Mouse (Mus musculus): Measurements from ENCODE around the gene Ccdc146. TPM values are rescaled to one million over a fixed set of nuclear protein-coding genes. Genes with fewer than 3 reads are reported as not detected.

Ccdc146 gene
- polyA plus RNA-seq, 1 experiment from 2014 or later, result 0.23 TPM

- Histone ChIP-seq H3K27ac (ENCODE audit: low read length) (no peak overlapping the region), H3K9ac (replicated peaks; ENCODE audit: low read depth, low read length) (no peak overlapping the region), H3K9me3 (ENCODE audit: control insufficient read depth, low read length) (no peaks in the 10 kb centered on the region), H3K36me3 (ENCODE audit: control insufficient read depth, insufficient read depth) (no peaks in the 10 kb centered on the region), H3K27me3 (replicated peaks; ENCODE audit: control insufficient read depth, insufficient read depth, low read length) (no peaks in the 10 kb centered on the region), H3K4me1 (replicated peaks; ENCODE audit: control insufficient read depth, insufficient read depth, low read length) (peaks cover 15% of the 10 kb centered on the region), H3K4me3 (replicated peaks; ENCODE audit: low read length) (no peak overlapping the region), H3K4me2 (ENCODE audit: low read length) (no peak overlapping the region)
- 93% methylated on average over 6 of the region's 6 CpGs for WGBS
- ATAC-seq, result no peak
These were observed 2.2 kb upstream of the Ccdc146 start for GRCm38 (mm10) chr5:21426666-21427065.

GRCm38 (mm10) chr5:21420609-21421008 lies 3.9 kb downstream of the Ccdc146 start:
- WGBS, result 31% methylated on average over 1 of the region's 1 CpGs
- H3K9me3 ChIP-seq (ENCODE audit: control insufficient read depth, low read length), result no peaks in the 10 kb centered on the region
- no peak for ATAC-seq
- no peaks in the 10 kb centered on the region for H3K36me3 ChIP-seq (ENCODE audit: control insufficient read depth, insufficient read depth)
- no peak overlapping the region for H3K4me2 ChIP-seq (ENCODE audit: low read length)
- H3K27ac ChIP-seq (ENCODE audit: low read length), result no peak overlapping the region
- no peak overlapping the region for H3K4me3 ChIP-seq (replicated peaks; ENCODE audit: low read length)
- H3K4me1 ChIP-seq (replicated peaks; ENCODE audit: control insufficient read depth, insufficient read depth, low read length), result peaks cover 7% of the 10 kb centered on the region
- no peak overlapping the region for H3K9ac ChIP-seq (replicated peaks; ENCODE audit: low read depth, low read length)
- no peaks in the 10 kb centered on the region for H3K27me3 ChIP-seq (replicated peaks; ENCODE audit: control insufficient read depth, insufficient read depth, low read length)

- Histone ChIP-seq H3K9me3 (ENCODE audit: control insufficient read depth, low read length) (no peaks in the 10 kb centered on the region), H3K27ac (ENCODE audit: low read length) (no peak overlapping the region), H3K9ac (replicated peaks; ENCODE audit: low read depth, low read length) (no peak overlapping the region), H3K4me2 (ENCODE audit: low read length) (no peak overlapping the region), H3K4me3 (replicated peaks; ENCODE audit: low read length) (no peak overlapping the region), H3K27me3 (replicated peaks; ENCODE audit: control insufficient read depth, insufficient read depth, low read length) (no peaks in the 10 kb centered on the region), H3K36me3 (ENCODE audit: control insufficient read depth, insufficient read depth) (no peaks in the 10 kb centered on the region), H3K4me1 (replicated peaks; ENCODE audit: control insufficient read depth, insufficient read depth, low read length) (no peaks in the 10 kb centered on the region)
- 65% methylated on average over 4 of the region's 4 CpGs for WGBS
- ATAC-seq, result no peak
These were observed 5.9 kb downstream of the Ccdc146 start for GRCm38 (mm10) chr5:21418613-21419012.

GRCm38 (mm10) chr5:21414116-21414820 lies 10.2 kb downstream of the Ccdc146 start:
- Histone ChIP-seq H3K9ac (replicated peaks; ENCODE audit: low read depth, low read length) (no peak overlapping the region), H3K9me3 (ENCODE audit: control insufficient read depth, low read length) (no peaks in the 10 kb centered on the region), H3K36me3 (ENCODE audit: control insufficient read depth, insufficient read depth) (no peaks in the 10 kb centered on the region), H3K27me3 (replicated peaks; ENCODE audit: control insufficient read depth, insufficient read depth, low read length) (no peaks in the 10 kb centered on the region), H3K27ac (ENCODE audit: low read length) (no peak overlapping the region), H3K4me3 (replicated peaks; ENCODE audit: low read length) (no peak overlapping the region), H3K4me2 (ENCODE audit: low read length) (no peak overlapping the region), H3K4me1 (replicated peaks; ENCODE audit: control insufficient read depth, insufficient read depth, low read length) (no peaks in the 10 kb centered on the region)
- 77% methylated on average over 1 of the region's 1 CpGs for WGBS
- no peak for ATAC-seq

GRCm38 (mm10) chr5:21413322-21413721 lies 11.2 kb downstream of the Ccdc146 start:
- Histone ChIP-seq H3K9me3 (ENCODE audit: control insufficient read depth, low read length) (no peaks in the 10 kb centered on the region), H3K4me2 (ENCODE audit: low read length) (no peak overlapping the region), H3K4me1 (replicated peaks; ENCODE audit: control insufficient read depth, insufficient read depth, low read length) (no peaks in the 10 kb centered on the region), H3K36me3 (ENCODE audit: control insufficient read depth, insufficient read depth) (no peaks in the 10 kb centered on the region), H3K27ac (ENCODE audit: low read length) (no peak overlapping the region), H3K4me3 (replicated peaks; ENCODE audit: low read length) (no peak overlapping the region), H3K27me3 (replicated peaks; ENCODE audit: control insufficient read depth, insufficient read depth, low read length) (no peaks in the 10 kb centered on the region), H3K9ac (replicated peaks; ENCODE audit: low read depth, low read length) (no peak overlapping the region)
- ATAC-seq, result no peak
- 86% methylated on average over 3 of the region's 3 CpGs for WGBS

GRCm38 (mm10) chr5:21412056-21412455 lies 12.4 kb downstream of the Ccdc146 start:
- no peak overlapping the region for H3K4me2 ChIP-seq (ENCODE audit: low read length)
- H3K9ac ChIP-seq (replicated peaks; ENCODE audit: low read depth, low read length), result no peak overlapping the region
- H3K9me3 ChIP-seq (ENCODE audit: control insufficient read depth, low read length), result no peaks in the 10 kb centered on the region
- H3K4me1 ChIP-seq (replicated peaks; ENCODE audit: control insufficient read depth, insufficient read depth, low read length), result no peaks in the 10 kb centered on the region
- ATAC-seq, result no peak
- H3K27me3 ChIP-seq (replicated peaks; ENCODE audit: control insufficient read depth, insufficient read depth, low read length), result no peaks in the 10 kb centered on the region
- no peak overlapping the region for H3K4me3 ChIP-seq (replicated peaks; ENCODE audit: low read length)
- H3K36me3 ChIP-seq (ENCODE audit: control insufficient read depth, insufficient read depth), result no peaks in the 10 kb centered on the region
- 84% methylated on average over 5 of the region's 5 CpGs for WGBS
- no peak overlapping the region for H3K27ac ChIP-seq (ENCODE audit: low read length)

GRCm38 (mm10) chr5:21411261-21411666 lies 13.2 kb downstream of the Ccdc146 start:
- H3K9ac ChIP-seq (replicated peaks; ENCODE audit: low read depth, low read length), result no peak overlapping the region
- no peaks in the 10 kb centered on the region for H3K9me3 ChIP-seq (ENCODE audit: control insufficient read depth, low read length)
- no peaks in the 10 kb centered on the region for H3K27me3 ChIP-seq (replicated peaks; ENCODE audit: control insufficient read depth, insufficient read depth, low read length)
- no peaks in the 10 kb centered on the region for H3K36me3 ChIP-seq (ENCODE audit: control insufficient read depth, insufficient read depth)
- ATAC-seq, result no peak
- WGBS, result 90% methylated on average over 5 of the region's 5 CpGs
- no peaks in the 10 kb centered on the region for H3K4me1 ChIP-seq (replicated peaks; ENCODE audit: control insufficient read depth, insufficient read depth, low read length)
- no peak overlapping the region for H3K4me3 ChIP-seq (replicated peaks; ENCODE audit: low read length)
- H3K27ac ChIP-seq (ENCODE audit: low read length), result no peak overlapping the region
- no peak overlapping the region for H3K4me2 ChIP-seq (ENCODE audit: low read length)

- Histone ChIP-seq H3K9me3 (ENCODE audit: control insufficient read depth, low read length) (no peaks in the 10 kb centered on the region), H3K9ac (replicated peaks; ENCODE audit: low read depth, low read length) (no peak overlapping the region), H3K36me3 (ENCODE audit: control insufficient read depth, insufficient read depth) (no peaks in the 10 kb centered on the region), H3K27ac (ENCODE audit: low read length) (no peak overlapping the region), H3K27me3 (replicated peaks; ENCODE audit: control insufficient read depth, insufficient read depth, low read length) (no peaks in the 10 kb centered on the region), H3K4me3 (replicated peaks; ENCODE audit: low read length) (no peak overlapping the region), H3K4me2 (ENCODE audit: low read length) (no peak overlapping the region), H3K4me1 (replicated peaks; ENCODE audit: control insufficient read depth, insufficient read depth, low read length) (peaks cover 2% of the 10 kb centered on the region; the same call in 1 of the 2 replicates)
- no peak for ATAC-seq
- 47% methylated on average over 7 of the region's 7 CpGs for WGBS
These were observed 29.2 kb downstream of the Ccdc146 start for GRCm38 (mm10) chr5:21395205-21395840.

- H3K4me2 ChIP-seq (ENCODE audit: low read length), result no peak overlapping the region
- H3K27ac ChIP-seq (ENCODE audit: low read length), result no peak overlapping the region
- H3K36me3 ChIP-seq (ENCODE audit: control insufficient read depth, insufficient read depth), result no peaks in the 10 kb centered on the region
- peaks cover 2% of the 10 kb centered on the region; the same call in 1 of the 2 replicates for H3K4me1 ChIP-seq (replicated peaks; ENCODE audit: control insufficient read depth, insufficient read depth, low read length)
- no peak for ATAC-seq
- H3K4me3 ChIP-seq (replicated peaks; ENCODE audit: low read length), result no peak overlapping the region
- WGBS, result 73% methylated on average over 2 of the region's 2 CpGs
- H3K9ac ChIP-seq (replicated peaks; ENCODE audit: low read depth, low read length), result no peak overlapping the region
- no peaks in the 10 kb centered on the region for H3K9me3 ChIP-seq (ENCODE audit: control insufficient read depth, low read length)
- no peaks in the 10 kb centered on the region for H3K27me3 ChIP-seq (replicated peaks; ENCODE audit: control insufficient read depth, insufficient read depth, low read length)
These were observed 29.9 kb downstream of the Ccdc146 start for GRCm38 (mm10) chr5:21394562-21394961.

Measured in forebrain, embryonic 16.5 days (tissue).